Mouse (Mus musculus) kidney, adult 2 months (tissue): ENCODE results near the gene Zfp526.

Source experiments
- CTCF ChIP-seq: fragments of 200-500 bp; conservative IDR thresholded peaks from 2 replicates; pipeline ENCODE4 v1.5.1; 2011; ENCODE audit warnings: low read depth, mild to moderate bottlenecking, control low read depth, low read length, moderate library complexity, mixed read lengths; ENCODE audit not compliant: insufficient read depth, insufficient read length
- POLR2A ChIP-seq: fragments of 200-500 bp; IDR thresholded peaks from one replicate; pipeline ENCODE4 v1.6.1; 2011; ENCODE audit warnings: low read depth, low read length, control low read depth

DNA sequence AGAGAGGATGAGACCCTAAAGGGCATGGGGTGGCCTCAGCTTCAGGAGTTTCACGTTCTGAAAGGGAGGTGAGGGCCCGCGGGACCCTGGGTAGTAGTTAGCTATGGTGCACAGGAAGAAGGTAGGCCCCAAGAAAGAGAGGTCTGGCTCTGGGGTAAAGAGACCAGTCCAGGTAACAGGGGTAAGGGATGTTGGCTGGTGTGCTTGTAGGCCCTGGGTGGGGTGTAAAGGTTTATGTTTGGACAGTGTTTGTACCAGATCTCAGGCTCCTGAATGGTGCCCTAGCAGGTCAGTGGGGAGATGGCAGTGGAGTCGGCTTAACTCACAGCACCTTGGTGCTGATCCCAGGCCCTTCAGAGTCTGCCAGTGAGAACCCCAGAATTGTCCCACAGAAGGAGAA, 47.8 kb downstream of the Zfp526 start:
- TF ChIP-seq CTCF (no peak), POLR2A (no peak)
